Mouse (Mus musculus) liver, adult 2 months (tissue): Measurements from ENCODE around the gene Nmur1.

Source experiments
- CTCF ChIP-seq: fragments of 200-500 bp; IDR thresholded peaks from 2 replicates; pipeline ENCODE4 v1.5.1; 2011; ENCODE audit warnings: low read depth, low read length, control low read depth
- POLR2A ChIP-seq: fragments of 200-500 bp; IDR thresholded peaks from 2 replicates; pipeline ENCODE4 v1.6.1; 2011; ENCODE audit warnings: low read length, control low read depth; ENCODE audit not compliant: insufficient read depth; ENCODE audit errors: extremely low read depth

- no peak for TF ChIP-seq CTCF
- no peak for TF ChIP-seq POLR2A
Observed at GRCm38 (mm10) chr1:86426128-86426527, at the start of gene Nmur1, which contains the start of gene Tex44.
